Mouse (Mus musculus) liver, embryonic 16.5 days (tissue): ENCODE measurements at regions not wholly inside any gene's neighbourhood (a gene's known extent, or its start where the extent isn't known, plus 50 kb on each side); places are given as distances from the start of the nearest gene placed in this dataset.
"Not testable (repeated sequence)": the region's sequence is repeated elsewhere in the genome, so short reads cannot be mapped to it uniquely, and the experiment has no call there.

Source experiments
- ATAC-seq: fragments of 200-750 bp; cut with Nextera tagmentation; 2 replicates; pipeline ENCODE4 v1.8.0; 2017; ENCODE audit warnings: low read depth, mild to moderate bottlenecking, moderate number of reproducible peaks, moderate library complexity
- H3K27ac ChIP-seq: fragments of 300-500 bp; sonication (generic); 2 replicates; pipeline ENCODE4 v1.5.1; 2014; ENCODE audit warnings: mild to moderate bottlenecking, low read length
- H3K27me3 ChIP-seq: fragments of 300-500 bp; sonication (generic); 2 replicates; pipeline ENCODE4 v1.6.1; 2014; ENCODE audit warnings: low read depth, low read length, mixed read lengths; ENCODE audit not compliant: control insufficient read depth, insufficient read depth
- H3K36me3 ChIP-seq: fragments of 300-500 bp; sonication (generic); 2 replicates; pipeline ENCODE4 v1.6.1; 2014; ENCODE audit warnings: mild to moderate bottlenecking; ENCODE audit not compliant: control insufficient read depth, insufficient read depth
- H3K4me1 ChIP-seq: fragments of 300-500 bp; sonication (generic); 2 replicates; pipeline ENCODE4 v1.6.1; 2014; ENCODE audit warnings: low read depth, low read length, mixed read lengths; ENCODE audit not compliant: control insufficient read depth
- H3K4me2 ChIP-seq: fragments of 300-500 bp; sonication (generic); 2 replicates; pipeline ENCODE4 v1.6.1; 2014; ENCODE audit warnings: low read depth, low read length, mixed read lengths
- H3K4me3 ChIP-seq: fragments of 300-500 bp; sonication (generic); 2 replicates; pipeline ENCODE4 v1.5.1; 2014; ENCODE audit warnings: low read depth, mild to moderate bottlenecking, low read length
- H3K9ac ChIP-seq: fragments of 300-500 bp; sonication (generic); 2 replicates; pipeline ENCODE4 v1.6.1; 2014; ENCODE audit warnings: low read depth, low read length
- H3K9me3 ChIP-seq: fragments of 300-500 bp; sonication (generic); replicated peaks from 2 replicates; pipeline ENCODE4 v1.6.1; 2016; ENCODE audit warnings: low read length; ENCODE audit not compliant: control insufficient read depth
- WGBS: fragments of 180-500 bp; shearing (Covaris S2); extraction: QIAGEN DNeasy Blood & Tissue Kit; methylation state at CpG from one replicate; pipeline ENCODE4 v1.1.7; 2014; ENCODE audit not compliant: insufficient replicate concordance; 5-methylcytosine and 5-hydroxymethylcytosine counted together

GRCm38 (mm10) chr2:181930037-181930436 lies 60.9 kb upstream of the Gm14496 start:
- Histone ChIP-seq H3K9ac (no peak overlapping the region), H3K4me2 (no peak overlapping the region), H3K4me3 (no peak overlapping the region), H3K36me3 (no peaks in the 10 kb centered on the region), H3K4me1 (no peaks in the 10 kb centered on the region), H3K27me3 (no peaks in the 10 kb centered on the region), H3K9me3 (no peaks in the 10 kb centered on the region), H3K27ac (no peak overlapping the region)
- WGBS: 68% methylated on average over 5 of the region's 5 CpGs
- ATAC-seq: 0 out of 2 replicates have a peak, but pooled peaks have one; percentile 45

GRCm38 (mm10) chr2:181930538-181930937 lies 60.4 kb upstream of the Gm14496 start:
- H3K9ac ChIP-seq, H3K4me2 ChIP-seq, H3K9me3 ChIP-seq, ATAC-seq, H3K4me1 ChIP-seq, H3K4me3 ChIP-seq, H3K27ac ChIP-seq, H3K27me3 ChIP-seq, H3K36me3 ChIP-seq: not testable (repeated sequence)
- 77% methylated on average over 4 of the region's 4 CpGs for WGBS

GRCm38 (mm10) chr2:181931077-181931815 lies 59.7 kb upstream of the Gm14496 start:
- H3K27ac ChIP-seq, H3K9ac ChIP-seq, H3K4me2 ChIP-seq, H3K9me3 ChIP-seq, H3K4me3 ChIP-seq, ATAC-seq, H3K4me1 ChIP-seq, H3K27me3 ChIP-seq, H3K36me3 ChIP-seq: not testable (repeated sequence)
- 59% methylated on average over 3 of the region's 3 CpGs for WGBS

GRCm38 (mm10) chr2:181931918-181932605 lies 58.9 kb upstream of the Gm14496 start:
- H3K27ac ChIP-seq: no peak overlapping the region
- ATAC-seq: no peak
- no peaks in the 10 kb centered on the region for H3K4me1 ChIP-seq
- no peaks in the 10 kb centered on the region for H3K36me3 ChIP-seq
- H3K9ac ChIP-seq: no peak overlapping the region
- WGBS: 60% methylated on average over 2 of the region's 2 CpGs
- no peaks in the 10 kb centered on the region for H3K27me3 ChIP-seq
- no peak overlapping the region for H3K4me3 ChIP-seq
- no peak overlapping the region for H3K4me2 ChIP-seq
- no peaks in the 10 kb centered on the region for H3K9me3 ChIP-seq
